Mouse (Mus musculus): ENCODE results near the gene Tmem135. TPM values are rescaled to one million over a fixed set of nuclear protein-coding genes. Genes with fewer than 3 reads are reported as not detected.

Tmem135 gene
- total RNA-seq, 2 experiments from 2014 or later = 62.7 to 70.0 TPM

GRCm38 (mm10) chr7:89115633-89116032, 288.4 kb downstream of the Tmem135 start:
- DNase-seq (ENCODE audit: low spot score in 2 of 2) = no peak

GRCm38 (mm10) chr7:89106421-89106820, 297.6 kb downstream of the Tmem135 start:
- no peak for DNase-seq (ENCODE audit: low spot score in 2 of 2)

GRCm38 (mm10) chr7:89099756-89100155, 304.3 kb downstream of the Tmem135 start:
- no peak for DNase-seq (ENCODE audit: low spot score in 2 of 2)

Small RNA genes within 50 kb of the gene (microRNA-seq; reads per million reads assigned to microRNA genes)
- gene Gm22171 (0 reads per million in 2 experiments), gene Gm24659 (0 reads per million in 2 experiments)

Other genes starting within 250 kb of the Tmem135 start
- gene Fzd4, start 133 bp upstream of the Tmem135 start, total RNA-seq (2021) = 1 to 10 TPM; 6.1 to 7.6 TPM
- 10 to 100 TPM; 16.5 to 16.6 TPM for gene Prss23, start 123.0 kb upstream of the Tmem135 start, total RNA-seq (2021)
- gene Me3, start 228.2 kb upstream of the Tmem135 start, total RNA-seq (2021) = 10 to 100 TPM; 90.2 to 91.4 TPM

Data from layer of hippocampus, adult 18-20 months (tissue).